Mouse (Mus musculus) hindbrain, embryonic 16.5 days (tissue): ENCODE data around the gene Ano6. TPM values are rescaled to one million over a fixed set of nuclear protein-coding genes. Genes with fewer than 3 reads are reported as not detected.

Experiments used
- ATAC-seq: fragments of 200-750 bp; cut with Nextera tagmentation; 2 replicates; pipeline ENCODE4 v1.8.0; 2017; ENCODE audit warnings: moderate TSS enrichment, moderate library complexity
- H3K27ac ChIP-seq: fragments of 300-500 bp; sonication (generic); 2 replicates; pipeline ENCODE4 v1.5.1; 2014; ENCODE audit warnings: low read depth, mild to moderate bottlenecking, control low read depth, low read length, moderate library complexity
- H3K27me3 ChIP-seq: fragments of 300-500 bp; sonication (generic); replicated peaks from 2 replicates; pipeline ENCODE4 v1.6.1; 2014; ENCODE audit warnings: low read length; ENCODE audit not compliant: control insufficient read depth, insufficient read depth
- H3K36me3 ChIP-seq: fragments of 300-500 bp; sonication (generic); 2 replicates; pipeline ENCODE4 v1.6.1; 2014; ENCODE audit warnings: mild to moderate bottlenecking, low read length, moderate library complexity, mixed read lengths; ENCODE audit not compliant: control insufficient read depth, insufficient read depth
- H3K4me1 ChIP-seq: fragments of 300-500 bp; sonication (generic); 2 replicates; pipeline ENCODE4 v1.6.1; 2014; ENCODE audit warnings: low read depth, low read length; ENCODE audit not compliant: control insufficient read depth, insufficient read depth
- H3K4me2 ChIP-seq: fragments of 300-500 bp; sonication (generic); 2 replicates; pipeline ENCODE4 v1.6.1; 2014; ENCODE audit warnings: mild to moderate bottlenecking, low read length, control low read depth, moderate library complexity
- H3K4me3 ChIP-seq: fragments of 300-500 bp; sonication (generic); 2 replicates; pipeline ENCODE4 v1.5.1; 2014; ENCODE audit warnings: mild to moderate bottlenecking, low read length, control low read depth, moderate library complexity
- H3K9ac ChIP-seq: fragments of 300-500 bp; sonication (generic); 2 replicates; pipeline ENCODE4 v1.6.1; 2014; ENCODE audit warnings: low read depth, mild to moderate bottlenecking, control low read depth, low read length, moderate library complexity
- H3K9me3 ChIP-seq: fragments of 300-500 bp; sonication (generic); 2 replicates; pipeline ENCODE4 v1.6.1; 2014; ENCODE audit warnings: mild to moderate bottlenecking, low read length, moderate library complexity; ENCODE audit not compliant: control insufficient read depth
- WGBS: fragments of 180-500 bp; shearing (Covaris S2); extraction: QIAGEN DNeasy Blood & Tissue Kit; methylation state at CpG from one replicate; pipeline ENCODE4 v1.1.7; 2014; 5-methylcytosine and 5-hydroxymethylcytosine counted together
- polyA plus RNA-seq: library from polyadenylated mRNA; unstranded; fragments of >200 nt; fragmentation: Nextera tagmentation; extraction: Ambion mirVana; gene quantifications from 2 replicates; pipeline ENCODE4 v1.2.1, GENCODE M21; 2015

The Ano6 gene
- polyA plus RNA-seq, 1 experiment from 2014 or later: 25.0 TPM

- Histone ChIP-seq H3K27ac (no peak overlapping the region), H3K27me3 (no peaks in the 10 kb centered on the region), H3K4me1 (no peaks in the 10 kb centered on the region), H3K4me2 (no peak overlapping the region), H3K9ac (no peak overlapping the region), H3K4me3 (no peak overlapping the region), H3K36me3 (no peaks in the 10 kb centered on the region), H3K9me3 (0 out of 2 replicates have a peak, but pooled peaks cover 4% of the 10 kb centered on the region)
- WGBS: 87% methylated on average over 8 of the region's 8 CpGs
- ATAC-seq: no peak
Measured at GRCm38 (mm10) chr15:95751832-95752676, 38.6 kb upstream of the Ano6 start.

- Histone ChIP-seq H3K9me3 (0 out of 2 replicates have a peak, but pooled peaks cover 4% of the 10 kb centered on the region), H3K27ac (no peak overlapping the region), H3K4me2 (no peak overlapping the region), H3K4me1 (no peaks in the 10 kb centered on the region), H3K36me3 (no peaks in the 10 kb centered on the region), H3K4me3 (no peak overlapping the region), H3K9ac (no peak overlapping the region), H3K27me3 (no peaks in the 10 kb centered on the region)
- 89% methylated on average over 5 of the region's 5 CpGs for WGBS
- no peak for ATAC-seq
Measured at GRCm38 (mm10) chr15:95752677-95753019, 38.0 kb upstream of the Ano6 start.

- H3K9me3 ChIP-seq: 0 out of 2 replicates have a peak, but pooled peaks cover 2% of the 10 kb centered on the region
- H3K27ac ChIP-seq: no peak overlapping the region
- ATAC-seq: no peak
- no peak overlapping the region for H3K4me3 ChIP-seq
- no peak overlapping the region for H3K9ac ChIP-seq
- 78% methylated on average over 3 of the region's 5 CpGs for WGBS
- no peaks in the 10 kb centered on the region for H3K36me3 ChIP-seq
- H3K4me2 ChIP-seq: no peak overlapping the region
- H3K27me3 ChIP-seq: no peaks in the 10 kb centered on the region
- no peaks in the 10 kb centered on the region for H3K4me1 ChIP-seq
Measured at GRCm38 (mm10) chr15:95753031-95753430, 37.6 kb upstream of the Ano6 start.

GRCm38 (mm10) chr15:95757169-95757568 is 33.5 kb upstream of the Ano6 start:
- H3K36me3 ChIP-seq: no peaks in the 10 kb centered on the region
- 50% methylated on average over 10 of the region's 10 CpGs for WGBS
- ATAC-seq: peak; percentile 72; the same call in 1 of the 2 replicates

GRCm38 (mm10) chr15:95758069-95758468 is 32.6 kb upstream of the Ano6 start:
- no peak for ATAC-seq
- Histone ChIP-seq H3K4me1 (no peaks in the 10 kb centered on the region), H3K36me3 (no peaks in the 10 kb centered on the region), H3K27me3 (no peaks in the 10 kb centered on the region), H3K4me3 (no peak overlapping the region), H3K9me3 (0 out of 2 replicates have a peak, but pooled peaks cover 2% of the 10 kb centered on the region), H3K9ac (no peak overlapping the region), H3K4me2 (no peak overlapping the region), H3K27ac (no peak overlapping the region)
- 84% methylated on average over 5 of the region's 5 CpGs for WGBS

More at GRCm38 (mm10) chr15:95757169-95757568, 33.5 kb upstream of the Ano6 start:
- Histone ChIP-seq H3K4me3 (no peak overlapping the region), H3K9me3 (0 out of 2 replicates have a peak, but pooled peaks cover 2% of the 10 kb centered on the region), H3K9ac (no peak overlapping the region), H3K27me3 (no peaks in the 10 kb centered on the region), H3K4me1 (no peaks in the 10 kb centered on the region), H3K27ac (no peak overlapping the region), H3K4me2 (no peak overlapping the region)

GRCm38 (mm10) chr15:95758696-95759434 is 31.8 kb upstream of the Ano6 start:
- Histone ChIP-seq H3K27ac (no peak overlapping the region), H3K27me3 (no peaks in the 10 kb centered on the region), H3K9me3 (no peaks in the 10 kb centered on the region), H3K4me3 (no peak overlapping the region), H3K4me1 (no peaks in the 10 kb centered on the region), H3K36me3 (no peaks in the 10 kb centered on the region), H3K9ac (no peak overlapping the region), H3K4me2 (no peak overlapping the region)
- no peak for ATAC-seq
- WGBS: 93% methylated on average over 12 of the region's 12 CpGs

- Histone ChIP-seq H3K4me2 (no peak overlapping the region), H3K9me3 (no peaks in the 10 kb centered on the region), H3K4me3 (no peak overlapping the region), H3K36me3 (no peaks in the 10 kb centered on the region), H3K27me3 (no peaks in the 10 kb centered on the region), H3K9ac (no peak overlapping the region), H3K27ac (no peak overlapping the region), H3K4me1 (no peaks in the 10 kb centered on the region)
- no peak for ATAC-seq
- 73% methylated on average over 6 of the region's 6 CpGs for WGBS
Measured at GRCm38 (mm10) chr15:95759857-95760256, 30.8 kb upstream of the Ano6 start.

GRCm38 (mm10) chr15:95761420-95761819 is 29.2 kb upstream of the Ano6 start:
- H3K9me3 ChIP-seq: no peaks in the 10 kb centered on the region
- no peak overlapping the region for H3K9ac ChIP-seq
- H3K27ac ChIP-seq: no peak overlapping the region
- no peak overlapping the region for H3K4me3 ChIP-seq
- ATAC-seq: no peak
- no peak overlapping the region for H3K4me2 ChIP-seq
- 75% methylated on average over 7 of the region's 7 CpGs for WGBS
- H3K4me1 ChIP-seq: no peaks in the 10 kb centered on the region
- H3K27me3 ChIP-seq: no peaks in the 10 kb centered on the region
- H3K36me3 ChIP-seq: no peaks in the 10 kb centered on the region

- WGBS: 37% methylated on average over 12 of the region's 12 CpGs
- Histone ChIP-seq H3K4me2 (no peak overlapping the region), H3K9ac (no peak overlapping the region), H3K4me1 (no peaks in the 10 kb centered on the region), H3K36me3 (no peaks in the 10 kb centered on the region), H3K4me3 (no peak overlapping the region), H3K27me3 (no peaks in the 10 kb centered on the region), H3K27ac (no peak overlapping the region), H3K9me3 (no peaks in the 10 kb centered on the region)
- ATAC-seq: no peak
Measured at GRCm38 (mm10) chr15:95762661-95763303, 27.9 kb upstream of the Ano6 start.
